Mouse (Mus musculus) neural tube, embryonic 13.5 days (tissue): ENCODE data around the gene Fam243. TPM values are rescaled to one million over a fixed set of nuclear protein-coding genes. Genes with fewer than 3 reads are reported as not detected.
A peak's percentile ranks its signal among the peaks of the same experiment; 100 is the strongest.

ENCODE experiments used
- ATAC-seq: fragments of 200-750 bp; cut with Nextera tagmentation; 2 replicates; pipeline ENCODE4 v1.8.0; 2017; ENCODE audit warnings: low read depth, mild to moderate bottlenecking, moderate TSS enrichment, moderate library complexity
- H3K27ac ChIP-seq: fragments of 300-500 bp; sonication (generic); replicated peaks from 2 replicates; pipeline ENCODE4 v1.5.1; 2015; ENCODE audit warnings: moderate library complexity, mild to moderate bottlenecking, inconsistent platforms
- H3K27me3 ChIP-seq: fragments of 300-500 bp; sonication (generic); 2 replicates; pipeline ENCODE4 v1.6.1; 2015; ENCODE audit warnings: mild to moderate bottlenecking, inconsistent platforms
- H3K36me3 ChIP-seq: fragments of 300-500 bp; sonication (generic); 2 replicates; pipeline ENCODE4 v1.6.1; 2015; ENCODE audit warnings: mild to moderate bottlenecking, inconsistent platforms
- H3K4me1 ChIP-seq: fragments of 300-500 bp; sonication (generic); replicated peaks from 2 replicates; pipeline ENCODE4 v1.6.1; 2015; ENCODE audit warnings: inconsistent platforms
- H3K4me2 ChIP-seq: fragments of 300-500 bp; sonication (generic); 2 replicates; pipeline ENCODE4 v1.6.1; 2015; ENCODE audit warnings: inconsistent platforms, mild to moderate bottlenecking, moderate library complexity
- H3K4me3 ChIP-seq: fragments of 300-500 bp; sonication (generic); 2 replicates; pipeline ENCODE4 v1.5.1; 2015; ENCODE audit warnings: mild to moderate bottlenecking, inconsistent platforms
- H3K9ac ChIP-seq: fragments of 300-500 bp; sonication (generic); 2 replicates; pipeline ENCODE4 v1.6.1; 2015; ENCODE audit warnings: moderate library complexity, mild to moderate bottlenecking, inconsistent platforms
- H3K9me3 ChIP-seq: fragments of 300-500 bp; sonication (generic); 2 replicates; pipeline ENCODE4 v1.6.1; 2016; ENCODE audit warnings: inconsistent platforms
- WGBS: fragments of 180-500 bp; shearing (Covaris S2); methylation state at CpG from one replicate; pipeline ENCODE4 v1.1.7; 2015; 5-methylcytosine and 5-hydroxymethylcytosine counted together
- polyA plus RNA-seq: library from polyadenylated mRNA; unstranded; fragments of >200 nt; fragmentation: Nextera tagmentation; extraction: Ambion mirVana; gene quantifications from 2 replicates; pipeline ENCODE4 v1.2.1, GENCODE M21; 2015

The Fam243 gene
- polyA plus RNA-seq, 1 experiment from 2014 or later, result not detected

DNA sequence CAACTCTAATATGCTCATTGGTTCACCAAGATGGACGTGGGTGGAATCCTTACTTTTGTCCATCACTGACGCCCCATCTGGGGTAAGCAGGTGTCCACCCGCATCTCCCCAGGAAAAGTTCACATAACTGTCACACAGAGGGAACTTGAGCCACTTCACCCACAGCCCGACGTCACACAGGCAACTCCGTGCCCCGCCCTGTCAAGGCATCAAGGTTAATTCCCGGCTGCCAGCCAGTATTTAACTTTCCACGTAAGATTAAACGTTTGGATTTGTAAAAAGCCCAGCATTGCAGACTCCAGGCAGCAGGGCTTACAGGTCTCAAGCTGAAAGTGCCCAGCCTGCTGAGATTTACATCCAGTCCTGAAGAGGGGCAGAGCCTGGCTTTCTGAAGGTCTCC lies 29.1 kb downstream of the Fam243 start, which contains the start of gene Kcne2:
Kcne2 (plus strand) TSS at position 289 of the 400 bp plus-strand sequence.
- no peak within 1 kb of the TSS for H3K4me3 ChIP-seq
- H3K4me2 ChIP-seq, result no peak within 1 kb of the TSS
- no peak within 1 kb of the TSS for H3K27ac ChIP-seq
- 78% methylated on average over 10 of the region's 10 CpGs for WGBS
- no peaks in the 10 kb centered on the region for H3K27me3 ChIP-seq
- H3K36me3 ChIP-seq, result no peaks in the 10 kb centered on the region
- no peak for ATAC-seq
- H3K4me1 ChIP-seq, result no peaks in the 10 kb centered on the region
- H3K9me3 ChIP-seq, result no peaks in the 10 kb centered on the region
- no peak within 1 kb of the TSS for H3K9ac ChIP-seq

GRCm38 (mm10) chr16:92290045-92290444 lies 31.2 kb downstream of the Fam243 start:
- Histone ChIP-seq H3K9me3 (no peaks in the 10 kb centered on the region), H3K4me1 (no peaks in the 10 kb centered on the region), H3K9ac (no peak overlapping the region), H3K4me3 (no peak overlapping the region), H3K27me3 (no peaks in the 10 kb centered on the region), H3K27ac (no peak overlapping the region), H3K36me3 (no peaks in the 10 kb centered on the region), H3K4me2 (no peak overlapping the region)
- no peak for ATAC-seq

- H3K4me1 ChIP-seq, result no peaks in the 10 kb centered on the region
- WGBS, result 85% methylated on average over 9 of the region's 9 CpGs
- no peak overlapping the region for H3K27ac ChIP-seq
- H3K27me3 ChIP-seq, result no peaks in the 10 kb centered on the region
- H3K9me3 ChIP-seq, result no peaks in the 10 kb centered on the region
- no peaks in the 10 kb centered on the region for H3K36me3 ChIP-seq
- H3K9ac ChIP-seq, result no peak overlapping the region
- ATAC-seq, result peak; percentile 40; the same call in 1 of the 2 replicates
- H3K4me3 ChIP-seq, result no peak overlapping the region
- no peak overlapping the region for H3K4me2 ChIP-seq
These were observed 32.5 kb downstream of the Fam243 start for GRCm38 (mm10) chr16:92288778-92289177.

- no peak; the same call in 1 of the 2 replicates for ATAC-seq
- no peaks in the 10 kb centered on the region for H3K36me3 ChIP-seq
- 15% methylated on average over 7 of the region's 7 CpGs for WGBS
- H3K4me1 ChIP-seq, result no peaks in the 10 kb centered on the region
- no peak overlapping the region for H3K4me3 ChIP-seq
- no peaks in the 10 kb centered on the region for H3K27me3 ChIP-seq
- no peak overlapping the region for H3K9ac ChIP-seq
- H3K9me3 ChIP-seq, result no peaks in the 10 kb centered on the region
- no peak overlapping the region for H3K4me2 ChIP-seq
- no peak overlapping the region for H3K27ac ChIP-seq
These were observed 34.6 kb downstream of the Fam243 start for GRCm38 (mm10) chr16:92286609-92287008.

DNA sequence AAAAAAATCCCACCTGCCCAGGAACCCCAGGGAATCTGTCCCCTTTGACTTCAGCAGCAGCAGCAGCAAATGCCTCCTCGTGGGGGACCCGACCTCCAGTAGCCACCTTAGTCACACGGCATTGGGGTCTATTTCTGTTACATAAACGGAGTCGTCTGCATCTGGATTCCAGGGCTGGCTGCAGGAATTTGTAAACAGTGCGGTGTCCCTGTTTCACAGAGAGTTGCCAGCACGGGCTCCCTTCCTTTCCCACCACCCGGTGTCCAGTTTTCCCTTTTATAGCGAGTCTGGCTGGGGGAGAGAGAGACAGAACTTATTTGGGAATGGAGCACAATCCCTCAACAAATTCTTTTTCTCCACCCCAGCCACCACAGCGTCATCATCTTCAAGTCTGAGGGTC lies 36.2 kb downstream of the Fam243 start:
- H3K4me1 ChIP-seq, result no peaks in the 10 kb centered on the region
- H3K9ac ChIP-seq, result no peak overlapping the region
- no peaks in the 10 kb centered on the region for H3K27me3 ChIP-seq
- no peaks in the 10 kb centered on the region for H3K9me3 ChIP-seq
- no peak overlapping the region for H3K4me3 ChIP-seq
- H3K36me3 ChIP-seq, result no peaks in the 10 kb centered on the region
- ATAC-seq, result no peak
- WGBS, result 70% methylated on average over 10 of the region's 10 CpGs
- no peak overlapping the region for H3K4me2 ChIP-seq
- no peak overlapping the region for H3K27ac ChIP-seq

GRCm38 (mm10) chr16:92282671-92283070 lies 38.6 kb downstream of the Fam243 start:
- no peak for ATAC-seq
- Histone ChIP-seq H3K4me1 (no peaks in the 10 kb centered on the region), H3K9ac (no peak overlapping the region), H3K4me2 (no peak overlapping the region), H3K36me3 (no peaks in the 10 kb centered on the region), H3K27ac (no peak overlapping the region), H3K9me3 (no peaks in the 10 kb centered on the region), H3K4me3 (no peak overlapping the region), H3K27me3 (no peaks in the 10 kb centered on the region)
- WGBS, result 63% methylated on average over 5 of the region's 5 CpGs

- no peaks in the 10 kb centered on the region for H3K4me1 ChIP-seq
- no peaks in the 10 kb centered on the region for H3K9me3 ChIP-seq
- H3K4me3 ChIP-seq, result no peak overlapping the region
- no peak overlapping the region for H3K4me2 ChIP-seq
- whole genome bisulfite sequencing, result 80% methylated on average over 4 of the region's 4 CpGs
- no peak for ATAC-seq
- no peaks in the 10 kb centered on the region for H3K27me3 ChIP-seq
- H3K9ac ChIP-seq, result no peak overlapping the region
- no peaks in the 10 kb centered on the region for H3K36me3 ChIP-seq
- no peak overlapping the region for H3K27ac ChIP-seq
These were observed 45.7 kb downstream of the Fam243 start for GRCm38 (mm10) chr16:92275526-92275925.

GRCm38 (mm10) chr16:92274516-92274915 lies 46.7 kb downstream of the Fam243 start:
- Histone ChIP-seq H3K4me2 (no peak overlapping the region), H3K27ac (no peak overlapping the region), H3K27me3 (no peaks in the 10 kb centered on the region), H3K9ac (no peak overlapping the region), H3K4me1 (no peaks in the 10 kb centered on the region), H3K9me3 (no peaks in the 10 kb centered on the region), H3K4me3 (no peak overlapping the region), H3K36me3 (no peaks in the 10 kb centered on the region)
- ATAC-seq, result no peak
- whole genome bisulfite sequencing, result 87% methylated on average over 5 of the region's 5 CpGs

Other genes with a start within 250 kb of the Fam243 start
- gene Kcne2, start 29.1 kb downstream of the Fam243 start, polyA plus RNA-seq, result 0.31 and 7.3 TPM in 2 replicates
- gene Smim11, start 20.2 kb downstream of the Fam243 start, polyA plus RNA-seq, result 73.9 and 82.3 TPM in 2 replicates
- gene Kcne1, start 38.0 kb upstream of the Fam243 start, polyA plus RNA-seq, result 0.18 TPM in 1 of 2 replicates, not detected in the other
- gene Rcan1, start 149.4 kb upstream of the Fam243 start, polyA plus RNA-seq, result 51.7 and 60.2 TPM in 2 replicates
- gene Clic6, start 164.3 kb upstream of the Fam243 start, polyA plus RNA-seq, result 0.54 and 2.1 TPM in 2 replicates